Mouse (Mus musculus): ENCODE measurements at regions not wholly inside any gene's neighbourhood (a gene's known extent, or its start where the extent isn't known, plus 50 kb on each side); places are given as distances from the start of the nearest gene placed in this dataset.

DNA sequence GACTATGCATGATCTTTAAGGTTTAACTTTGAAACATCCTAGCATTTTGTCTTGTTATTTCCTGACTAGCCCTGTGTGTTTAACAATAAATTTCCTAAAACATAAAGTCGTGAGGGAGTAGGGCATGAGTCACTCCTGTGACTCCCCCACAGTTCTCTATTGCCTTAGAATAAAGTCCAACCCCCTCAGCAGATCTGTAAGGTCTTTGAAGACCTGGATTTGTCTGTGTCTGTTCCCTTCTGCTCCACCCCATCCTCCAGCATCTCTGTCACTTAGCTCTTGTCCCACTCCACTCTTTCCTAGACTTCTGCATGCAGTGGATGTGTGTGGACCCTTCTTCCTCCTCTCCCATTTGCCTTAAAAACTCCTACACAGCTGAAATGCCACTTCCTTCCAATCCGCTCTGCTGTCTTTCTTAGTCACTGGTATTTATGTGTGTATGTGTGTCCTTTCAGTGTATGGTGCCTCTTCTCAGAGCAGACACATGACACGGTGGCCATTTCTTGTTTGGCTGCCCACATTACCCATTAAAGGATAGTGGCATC is 95.4 kb upstream of the Hs3st2 start:
- TF ChIP-seq CTCF (IDR thresholded peaks at IDR 0.05; ENCODE audit: low read depth): no peak
- TF ChIP-seq EP300 (IDR thresholded peaks at IDR 0.05; ENCODE audit: low read depth): no peak

Measured in heart, postnatal 0 days (tissue).